Mouse (Mus musculus): Measurements from ENCODE around the gene Cdiptos. TPM values are rescaled to one million over a fixed set of nuclear protein-coding genes. Genes with fewer than 3 reads are reported as not detected.
A peak's percentile ranks its signal among the peaks of the same experiment; 100 is the strongest.

Cdiptos gene
- polyA plus RNA-seq, 1 experiment from 2014 or later = 1.6 TPM

DNA sequence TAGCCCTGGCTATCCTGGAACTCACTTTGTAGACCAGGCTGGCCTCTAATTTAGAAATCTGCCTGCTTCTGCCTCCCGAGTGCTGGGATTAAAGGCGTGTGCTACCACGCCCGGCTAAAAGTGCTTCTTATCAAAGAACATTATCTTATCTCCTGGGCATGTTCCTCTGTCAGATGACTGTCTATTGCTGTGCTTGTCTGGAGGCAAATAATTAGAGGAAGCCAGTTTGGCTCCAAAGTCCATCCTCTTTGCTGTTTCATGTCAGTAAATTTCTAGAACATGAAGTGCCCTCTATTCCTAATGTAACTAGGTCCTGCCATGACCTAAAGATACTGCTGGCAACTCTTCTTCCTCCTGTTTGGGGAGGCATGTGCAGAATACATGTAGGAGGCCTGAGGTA, 6.2 kb upstream of the Cdiptos start:
- Histone ChIP-seq H3K27ac (ENCODE audit: low read length) (no peak overlapping the region), H3K9me3 (ENCODE audit: low read length) (no peaks in the 10 kb centered on the region), H3K4me1 (ENCODE audit: insufficient read depth, low read length) (peaks cover under 1% of the 10 kb centered on the region; the same call in 1 of the 2 replicates), H3K4me3 (ENCODE audit: low read length) (no peak overlapping the region), H3K27me3 (ENCODE audit: insufficient read depth, low read length) (no peaks in the 10 kb centered on the region), H3K36me3 (ENCODE audit: insufficient read depth, low read length) (peaks cover 30% of the 10 kb centered on the region), H3K9ac (replicated peaks; ENCODE audit: low read length) (no peak overlapping the region), H3K4me2 (replicated peaks; ENCODE audit: low read depth, low read length) (no peak overlapping the region)
- WGBS = 91% methylated on average over 4 of the region's 4 CpGs
- ATAC-seq (ENCODE audit: low FRiP score, low TSS enrichment) = no peak

DNA sequence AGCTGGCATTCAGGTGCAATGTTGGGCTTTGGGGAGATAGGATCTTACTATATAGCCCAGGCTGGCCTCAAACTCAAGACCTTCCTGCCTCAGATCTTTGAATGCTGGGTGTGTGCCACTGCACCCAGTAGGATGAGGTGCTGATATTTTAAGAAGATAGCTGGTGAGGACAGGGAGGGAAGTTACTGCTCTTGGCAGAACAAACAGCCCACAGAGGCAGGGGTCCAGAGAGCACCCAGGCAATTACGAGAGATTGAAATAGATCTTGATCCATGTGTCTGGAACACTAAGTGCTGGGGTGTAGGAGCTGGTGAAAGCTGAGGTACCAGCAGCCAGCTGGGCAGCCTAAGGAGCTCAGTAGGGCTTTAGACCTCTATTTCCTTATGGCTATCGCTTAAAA, 5.7 kb upstream of the Cdiptos start:
- H3K9me3 ChIP-seq (ENCODE audit: low read length) = no peaks in the 10 kb centered on the region
- ATAC-seq (ENCODE audit: low FRiP score, low TSS enrichment) = no peak
- 83% methylated on average over 2 of the region's 2 CpGs for WGBS

DNA sequence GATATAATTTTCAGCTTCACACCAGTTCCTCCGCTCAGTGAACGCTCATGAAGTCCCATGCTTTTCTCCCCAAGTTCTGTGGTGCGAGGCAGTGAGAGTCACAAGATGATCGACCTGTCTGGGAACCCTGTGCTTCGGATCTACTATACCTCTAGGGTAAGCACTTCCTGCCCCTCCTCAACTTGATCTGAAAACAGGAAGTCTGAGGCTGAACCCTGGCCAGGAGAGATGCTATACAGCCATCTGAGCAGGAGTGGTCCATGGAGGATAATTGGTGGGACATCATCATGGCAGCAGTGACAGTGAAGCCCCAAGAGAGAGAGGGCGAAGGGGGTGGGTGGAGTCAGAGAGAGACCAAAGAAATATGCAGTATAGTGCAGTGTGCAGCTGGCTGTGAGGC, 2.9 kb upstream of the Cdiptos start:
- Histone ChIP-seq H3K4me2 (replicated peaks; ENCODE audit: low read depth, low read length) (no peak overlapping the region), H3K9ac (replicated peaks; ENCODE audit: low read length) (no peak overlapping the region), H3K27ac (ENCODE audit: low read length) (no peak overlapping the region), H3K27me3 (ENCODE audit: insufficient read depth, low read length) (no peaks in the 10 kb centered on the region), H3K36me3 (ENCODE audit: insufficient read depth, low read length) (peaks cover 30% of the 10 kb centered on the region), H3K9me3 (ENCODE audit: low read length) (no peaks in the 10 kb centered on the region), H3K4me3 (ENCODE audit: low read length) (no peak overlapping the region), H3K4me1 (ENCODE audit: insufficient read depth, low read length) (peaks cover 6% of the 10 kb centered on the region)
- no peak for ATAC-seq (ENCODE audit: low FRiP score, low TSS enrichment)
- 82% methylated on average over 6 of the region's 6 CpGs for WGBS

More for the DNA sequence above, 5.7 kb upstream of the Cdiptos start:
- Histone ChIP-seq H3K4me1 (ENCODE audit: insufficient read depth, low read length) (peaks cover 3% of the 10 kb centered on the region; the same call in 1 of the 2 replicates), H3K4me2 (replicated peaks; ENCODE audit: low read depth, low read length) (no peak overlapping the region), H3K4me3 (ENCODE audit: low read length) (no peak overlapping the region), H3K27me3 (ENCODE audit: insufficient read depth, low read length) (no peaks in the 10 kb centered on the region), H3K9ac (replicated peaks; ENCODE audit: low read length) (no peak overlapping the region), H3K36me3 (ENCODE audit: insufficient read depth, low read length) (peaks cover 30% of the 10 kb centered on the region), H3K27ac (ENCODE audit: low read length) (no peak overlapping the region)

DNA sequence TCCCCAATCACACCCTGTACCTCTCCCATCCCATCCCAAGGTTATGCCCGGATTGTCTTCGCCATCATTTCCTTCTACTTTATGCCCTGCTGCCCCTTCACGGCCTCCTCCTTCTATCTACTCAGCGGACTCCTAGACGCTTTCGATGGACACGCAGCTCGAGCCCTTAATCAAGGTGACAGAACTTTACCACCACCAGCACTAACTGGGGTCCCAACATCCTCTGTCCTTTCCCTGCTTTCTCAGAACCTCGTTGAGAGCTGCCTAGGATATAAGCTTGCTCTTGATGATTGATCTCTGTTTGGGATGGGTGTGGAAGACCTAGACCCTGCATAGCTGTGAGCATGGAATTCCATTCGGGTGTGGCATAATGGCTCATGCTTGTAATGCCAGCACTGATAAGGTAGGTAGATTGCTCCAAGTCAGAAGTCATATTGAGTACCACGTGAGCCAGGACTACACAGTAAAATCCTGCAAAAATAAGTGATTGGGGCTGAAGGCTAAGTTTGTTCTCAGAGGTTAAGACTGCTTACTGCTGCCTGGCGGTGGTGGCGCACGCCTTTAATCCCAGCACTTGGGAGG, 1.1 kb upstream of the Cdiptos start:
- Histone ChIP-seq H3K9me3 (ENCODE audit: low read length) (no peaks in the 10 kb centered on the region), H3K9ac (replicated peaks; ENCODE audit: low read length) (peak overlapping the region; percentile 98), H3K4me1 (ENCODE audit: insufficient read depth, low read length) (peaks cover 6% of the 10 kb centered on the region), H3K4me3 (ENCODE audit: low read length) (peak overlapping the region; percentile 99), H3K27ac (ENCODE audit: low read length) (peak overlapping the region; percentile 98), H3K27me3 (ENCODE audit: insufficient read depth, low read length) (no peaks in the 10 kb centered on the region), H3K4me2 (replicated peaks; ENCODE audit: low read depth, low read length) (peak overlapping the region; percentile 82), H3K36me3 (ENCODE audit: insufficient read depth, low read length) (peaks cover 30% of the 10 kb centered on the region)
- no peak for ATAC-seq (ENCODE audit: low FRiP score, low TSS enrichment)
- 26% methylated on average over 14 of the region's 14 CpGs for WGBS

DNA sequence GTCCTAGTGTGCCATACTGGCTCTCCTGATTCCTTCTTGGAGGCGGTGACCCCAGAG, 177 bp downstream of the Cdiptos start, which contains the start of gene Cdipt:
TSS of gene Cdipt (plus strand) at position 22 of the 57 bp plus-strand sequence.
- H3K4me2 ChIP-seq (replicated peaks; ENCODE audit: low read depth, low read length) = peak within 1 kb of the TSS; percentile 82
- no peaks in the 10 kb centered on the region for H3K27me3 ChIP-seq (ENCODE audit: insufficient read depth, low read length)
- H3K4me1 ChIP-seq (ENCODE audit: insufficient read depth, low read length) = peaks cover 6% of the 10 kb centered on the region
- peak within 1 kb of the TSS; percentile 98 for H3K9ac ChIP-seq (replicated peaks; ENCODE audit: low read length)
- peak within 1 kb of the TSS; percentile 98 for H3K27ac ChIP-seq (ENCODE audit: low read length)
- no peaks in the 10 kb centered on the region for H3K9me3 ChIP-seq (ENCODE audit: low read length)
- H3K4me3 ChIP-seq (ENCODE audit: low read length) = peak within 1 kb of the TSS; percentile 99
- WGBS = 10% methylated on average over 1 of the region's 1 CpGs
- no peak for ATAC-seq (ENCODE audit: low FRiP score, low TSS enrichment)
- H3K36me3 ChIP-seq (ENCODE audit: insufficient read depth, low read length) = peaks cover 24% of the 10 kb centered on the region

DNA sequence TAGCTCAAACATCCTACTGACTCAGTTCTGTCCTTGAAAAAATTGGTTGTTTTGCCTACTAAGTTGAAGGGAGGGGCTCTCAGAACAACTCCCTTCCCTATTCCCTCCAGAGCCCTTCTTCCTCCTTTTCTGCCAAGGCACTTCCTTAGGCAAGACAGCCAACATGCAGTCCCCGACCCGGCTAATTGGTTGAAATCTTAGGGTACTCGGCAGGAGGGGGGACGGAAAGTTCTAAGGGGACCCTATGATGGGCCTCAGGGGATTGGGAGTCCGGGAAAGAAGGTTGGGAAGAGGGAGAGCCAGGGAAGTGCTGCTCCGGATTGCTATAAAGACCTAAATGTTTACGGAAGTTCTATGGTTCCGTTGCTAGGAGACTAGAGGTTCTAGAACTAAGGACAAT, 405 bp downstream of the Cdiptos start:
- WGBS = 10% methylated on average over 8 of the region's 8 CpGs

DNA sequence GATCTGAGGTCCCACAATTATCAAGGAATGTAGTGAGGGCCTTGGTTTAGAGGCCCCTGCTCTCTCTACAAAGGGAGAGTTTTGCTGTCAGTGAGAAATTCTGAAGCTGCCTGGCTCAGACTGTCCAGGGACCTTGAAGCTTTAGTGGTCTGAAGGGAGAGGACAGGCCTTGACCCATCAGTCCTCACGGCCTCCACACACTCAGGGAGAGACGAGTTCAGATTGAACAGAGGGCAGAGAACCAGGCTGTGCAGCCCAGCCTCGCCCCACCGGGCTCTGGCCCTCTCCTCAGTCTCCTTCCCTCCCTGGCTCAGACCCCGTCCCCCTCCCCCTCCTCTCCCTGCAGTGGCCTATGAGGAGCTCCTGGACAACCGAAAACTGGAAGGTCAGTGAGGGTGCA, 8.5 kb downstream of the Cdiptos start:
- H3K27me3 ChIP-seq (ENCODE audit: insufficient read depth, low read length) = peaks cover 11% of the 10 kb centered on the region
- 64% methylated on average over 6 of the region's 6 CpGs for WGBS
- no peak; the same call in 1 of the 2 replicates for ATAC-seq (ENCODE audit: low FRiP score, low TSS enrichment)
- H3K4me3 ChIP-seq (ENCODE audit: low read length) = no peak overlapping the region
- H3K27ac ChIP-seq (ENCODE audit: low read length) = no peak overlapping the region
- no peak overlapping the region for H3K4me2 ChIP-seq (replicated peaks; ENCODE audit: low read depth, low read length)
- H3K9me3 ChIP-seq (ENCODE audit: low read length) = no peaks in the 10 kb centered on the region
- no peaks in the 10 kb centered on the region for H3K4me1 ChIP-seq (ENCODE audit: insufficient read depth, low read length)
- H3K36me3 ChIP-seq (ENCODE audit: insufficient read depth, low read length) = no peaks in the 10 kb centered on the region
- H3K9ac ChIP-seq (replicated peaks; ENCODE audit: low read length) = no peak overlapping the region

More for the DNA sequence above, 405 bp downstream of the Cdiptos start:
- no peaks in the 10 kb centered on the region for H3K9me3 ChIP-seq (ENCODE audit: low read length)
- peak; percentile 21 for ATAC-seq (ENCODE audit: low FRiP score, low TSS enrichment)
- H3K27ac ChIP-seq (ENCODE audit: low read length) = peak overlapping the region; percentile 98
- H3K4me3 ChIP-seq (ENCODE audit: low read length) = peak overlapping the region; percentile 99
- H3K36me3 ChIP-seq (ENCODE audit: insufficient read depth, low read length) = peaks cover 24% of the 10 kb centered on the region
- peak overlapping the region; percentile 60 for H3K9ac ChIP-seq (replicated peaks; ENCODE audit: low read length)
- H3K4me2 ChIP-seq (replicated peaks; ENCODE audit: low read depth, low read length) = peak overlapping the region; percentile 82
- peaks cover 6% of the 10 kb centered on the region for H3K4me1 ChIP-seq (ENCODE audit: insufficient read depth, low read length)
- no peaks in the 10 kb centered on the region for H3K27me3 ChIP-seq (ENCODE audit: insufficient read depth, low read length)

DNA sequence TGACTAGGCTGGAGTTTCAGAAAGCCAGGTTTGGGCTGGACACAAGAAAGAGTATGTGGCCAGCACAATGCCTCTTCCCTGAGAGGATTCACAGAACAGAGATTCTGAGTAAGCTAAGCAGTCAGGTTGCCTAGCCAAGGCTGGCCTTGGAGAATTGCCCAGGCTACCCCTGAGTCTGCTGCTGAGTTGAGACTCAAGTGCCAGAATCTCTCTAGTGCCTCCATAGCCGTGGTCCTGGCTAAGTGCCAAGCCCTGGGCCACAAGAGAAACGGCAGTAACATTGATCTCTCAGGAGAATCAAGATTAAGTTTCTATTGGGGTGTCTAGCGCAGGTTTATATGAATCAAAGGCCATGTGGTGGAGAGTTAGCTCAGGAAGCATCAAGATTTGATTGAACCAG, 10.3 kb downstream of the Cdiptos start:
- Histone ChIP-seq H3K4me2 (replicated peaks; ENCODE audit: low read depth, low read length) (no peak overlapping the region), H3K27me3 (ENCODE audit: insufficient read depth, low read length) (peaks cover 14% of the 10 kb centered on the region), H3K4me3 (ENCODE audit: low read length) (no peak overlapping the region), H3K36me3 (ENCODE audit: insufficient read depth, low read length) (no peaks in the 10 kb centered on the region), H3K9ac (replicated peaks; ENCODE audit: low read length) (no peak overlapping the region), H3K9me3 (ENCODE audit: low read length) (no peaks in the 10 kb centered on the region), H3K4me1 (ENCODE audit: insufficient read depth, low read length) (no peaks in the 10 kb centered on the region), H3K27ac (ENCODE audit: low read length) (no peak overlapping the region)
- no peak for ATAC-seq (ENCODE audit: low FRiP score, low TSS enrichment)
- WGBS = 52% methylated on average over 3 of the region's 3 CpGs

DNA sequence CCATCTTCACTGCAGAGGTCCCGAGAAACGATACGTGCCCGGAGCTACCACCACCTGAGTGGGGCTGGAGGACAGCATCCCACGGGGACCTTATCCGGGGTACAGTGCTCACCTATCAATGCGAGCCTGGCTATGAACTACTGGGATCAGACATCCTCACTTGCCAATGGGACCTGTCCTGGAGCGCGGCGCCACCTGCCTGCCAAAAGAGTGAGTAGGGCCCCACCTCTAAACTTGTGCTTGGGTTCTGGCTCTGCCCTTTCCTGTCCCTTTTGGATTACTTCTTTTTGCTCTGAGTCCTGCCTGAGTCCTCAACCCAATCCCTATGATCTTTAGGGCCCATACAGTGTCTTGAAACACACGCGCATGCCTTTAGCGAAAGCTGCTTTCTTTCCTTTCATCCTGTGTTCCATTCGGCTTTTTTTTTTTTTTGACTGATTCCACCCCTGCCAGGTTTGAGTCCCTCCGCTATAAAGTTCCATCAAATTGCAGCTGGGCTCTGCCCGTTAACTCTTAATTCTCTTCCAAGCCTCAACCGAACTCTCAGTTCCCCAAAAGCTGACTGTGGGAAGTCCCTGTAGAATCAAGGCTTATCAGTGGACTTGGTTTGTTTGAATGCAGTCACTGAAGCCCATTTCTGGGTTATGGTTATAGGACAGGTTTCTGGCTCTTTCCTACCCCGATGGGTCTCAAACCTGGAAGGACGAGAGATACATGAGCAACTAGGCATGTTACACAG, 12.2 kb downstream of the Cdiptos start:
- Histone ChIP-seq H3K4me1 (ENCODE audit: insufficient read depth, low read length) (no peaks in the 10 kb centered on the region), H3K27ac (ENCODE audit: low read length) (no peak overlapping the region), H3K27me3 (ENCODE audit: insufficient read depth, low read length) (peaks cover 14% of the 10 kb centered on the region), H3K9me3 (ENCODE audit: low read length) (no peaks in the 10 kb centered on the region), H3K36me3 (ENCODE audit: insufficient read depth, low read length) (no peaks in the 10 kb centered on the region), H3K4me2 (replicated peaks; ENCODE audit: low read depth, low read length) (peak overlapping the region; percentile 11), H3K4me3 (ENCODE audit: low read length) (no peak overlapping the region; the same call in 1 of the 2 replicates), H3K9ac (replicated peaks; ENCODE audit: low read length) (no peak overlapping the region)
- 20% methylated on average over 19 of the region's 19 CpGs for WGBS
- ATAC-seq (ENCODE audit: low FRiP score, low TSS enrichment) = no peak

DNA sequence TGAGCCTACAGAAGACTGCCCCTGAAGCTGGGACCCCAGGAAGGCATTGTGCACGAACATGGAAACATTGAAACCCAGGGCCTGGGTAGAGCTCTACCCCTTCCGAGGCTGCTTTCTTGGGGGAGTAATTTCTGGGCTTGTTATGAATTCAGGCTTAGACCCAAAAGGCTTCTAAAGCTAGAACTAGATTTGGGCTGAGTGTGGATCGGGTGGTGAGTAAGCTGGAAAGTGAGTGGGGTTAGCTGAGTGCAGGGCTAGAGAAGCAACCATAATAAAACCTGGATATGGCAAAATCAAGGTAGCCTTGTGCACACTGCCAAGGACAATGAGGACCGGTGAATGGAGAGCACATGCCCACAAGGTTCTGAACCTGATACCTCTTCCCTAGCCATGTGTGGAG, 13.9 kb downstream of the Cdiptos start:
- WGBS = 82% methylated on average over 4 of the region's 4 CpGs
- no peaks in the 10 kb centered on the region for H3K4me1 ChIP-seq (ENCODE audit: insufficient read depth, low read length)
- ATAC-seq (ENCODE audit: low FRiP score, low TSS enrichment) = no peak
- no peaks in the 10 kb centered on the region for H3K36me3 ChIP-seq (ENCODE audit: insufficient read depth, low read length)
- H3K4me2 ChIP-seq (replicated peaks; ENCODE audit: low read depth, low read length) = no peak overlapping the region
- no peaks in the 10 kb centered on the region for H3K9me3 ChIP-seq (ENCODE audit: low read length)
- no peak overlapping the region for H3K4me3 ChIP-seq (ENCODE audit: low read length)
- H3K27me3 ChIP-seq (ENCODE audit: insufficient read depth, low read length) = peaks cover 14% of the 10 kb centered on the region
- no peak overlapping the region for H3K9ac ChIP-seq (replicated peaks; ENCODE audit: low read length)
- no peak overlapping the region for H3K27ac ChIP-seq (ENCODE audit: low read length)

Data from kidney, embryonic 16.5 days (tissue).